Mouse (Mus musculus) thymus, postnatal 36 days (tissue): Measurements from ENCODE around the gene Olfr777.
"Not testable (repeated sequence)": the region's sequence is repeated elsewhere in the genome, so short reads cannot be mapped to it uniquely, and the experiment has no call there.

ENCODE experiments used
- DNase-seq, 2 experiments: peaks; one replicate each; pipeline ENCODE4 v3.0.0; 2022; ENCODE audit warnings: mixed read lengths in 2 of 2

Olfr777 gene

DNA sequence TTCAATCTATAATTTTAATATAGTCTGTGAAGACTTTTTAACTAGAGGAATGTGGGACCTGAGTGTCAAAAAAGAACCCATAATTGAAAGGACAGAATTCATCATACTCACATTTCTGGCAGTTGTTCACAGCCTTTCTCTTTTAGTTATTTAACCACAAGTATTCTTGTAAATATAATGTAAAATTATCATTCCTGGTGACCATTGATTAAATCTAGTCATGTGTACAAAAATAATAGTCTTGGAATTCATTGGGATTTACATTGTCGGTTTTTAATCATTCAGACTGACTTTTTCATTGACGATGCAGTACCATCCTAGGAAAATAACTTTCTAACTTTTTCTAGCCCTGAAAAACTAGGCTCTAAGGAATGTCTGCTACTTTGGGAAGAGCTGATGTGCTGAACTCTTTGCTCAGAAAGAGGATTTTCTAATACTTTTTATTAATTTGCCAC lies at the start of gene Olfr777:
Gene Olfr777 (minus strand): TSS at position 405 of the 455 bp plus-strand sequence.
- DNase-seq: no peak

- DNase-seq: no peak
These were observed 46.5 kb upstream of the Olfr777 start, which contains the start of gene Olfr780 for GRCm38 (mm10) chr10:129317817-129318216. Gene Olfr780, plus strand, starts transcription at chr10:129318117.

DNA sequence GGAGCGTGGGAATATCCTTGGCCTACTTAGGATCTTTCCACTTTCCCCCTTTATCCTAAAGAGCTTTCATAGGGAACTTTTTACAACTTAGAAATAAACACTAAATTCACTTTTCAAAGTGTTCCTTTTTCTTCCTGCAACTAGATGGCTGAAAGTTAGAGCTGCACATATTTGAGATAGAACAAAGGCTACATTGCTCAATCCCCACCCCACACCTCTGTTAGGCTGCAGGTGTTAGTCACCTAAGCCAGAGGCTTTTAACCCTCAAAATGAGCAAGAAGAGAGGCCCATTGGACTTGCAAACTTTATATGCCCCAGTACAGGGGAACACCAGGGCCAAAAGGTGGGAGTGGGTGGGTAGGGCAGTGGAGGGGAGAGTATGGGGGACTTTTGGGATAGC lies 42.2 kb upstream of the Olfr777 start:
- DNase-seq: not testable (repeated sequence)

DNA sequence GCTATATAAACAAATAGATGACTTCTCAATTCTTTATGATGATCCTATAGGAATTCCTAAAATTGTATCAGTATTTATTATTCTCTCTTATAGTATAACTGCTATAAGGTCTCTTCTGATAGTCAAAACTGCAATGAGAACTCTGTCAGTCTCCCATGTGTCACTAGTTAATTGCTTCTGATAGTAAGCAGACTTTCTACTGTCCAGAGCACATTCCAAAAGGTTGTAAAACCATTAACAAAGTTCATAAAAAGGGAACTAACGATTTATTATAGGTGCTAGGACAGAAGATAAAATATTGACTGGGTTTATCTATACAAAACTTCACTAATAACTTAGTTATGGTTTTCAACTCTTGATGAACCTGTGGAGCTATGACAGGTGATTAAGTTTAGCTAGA lies 41.7 kb upstream of the Olfr777 start:
- not testable (repeated sequence) for DNase-seq

DNA sequence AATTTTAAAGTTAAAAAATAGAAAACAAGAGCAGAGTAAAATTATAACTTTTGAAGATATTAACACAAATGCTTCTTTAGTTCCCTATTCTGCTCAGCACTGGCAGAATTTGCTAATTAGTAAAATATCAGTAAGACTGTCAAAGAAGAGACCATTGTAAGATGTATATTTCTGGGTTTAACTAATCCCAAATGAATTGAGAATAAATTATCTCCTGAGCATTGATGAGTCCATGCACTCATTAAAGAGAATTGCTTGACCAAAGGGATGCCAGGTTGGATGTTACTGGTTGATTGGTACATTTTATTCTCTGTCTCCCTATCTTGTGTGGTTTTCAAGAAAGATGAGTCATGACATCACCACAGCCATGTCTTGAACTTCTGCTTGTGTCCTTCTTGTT lies 12.5 kb downstream of the Olfr777 start, which contains the start of gene Olfr776:
Gene Olfr776 (plus strand): TSS at position 301 of the 400 bp plus-strand sequence.
- no peak for DNase-seq

GRCm38 (mm10) chr10:129248112-129248511 lies 23.2 kb downstream of the Olfr777 start, which contains the start of gene Olfr775:
Gene Olfr775, plus strand, starts transcription at chr10:129248412.
- no peak for DNase-seq

GRCm38 (mm10) chr10:129235904-129236303 lies 35.4 kb downstream of the Olfr777 start, which contains the start of gene Olfr774:
Gene Olfr774, plus strand, starts transcription at chr10:129236204.
- no peak for DNase-seq

DNA sequence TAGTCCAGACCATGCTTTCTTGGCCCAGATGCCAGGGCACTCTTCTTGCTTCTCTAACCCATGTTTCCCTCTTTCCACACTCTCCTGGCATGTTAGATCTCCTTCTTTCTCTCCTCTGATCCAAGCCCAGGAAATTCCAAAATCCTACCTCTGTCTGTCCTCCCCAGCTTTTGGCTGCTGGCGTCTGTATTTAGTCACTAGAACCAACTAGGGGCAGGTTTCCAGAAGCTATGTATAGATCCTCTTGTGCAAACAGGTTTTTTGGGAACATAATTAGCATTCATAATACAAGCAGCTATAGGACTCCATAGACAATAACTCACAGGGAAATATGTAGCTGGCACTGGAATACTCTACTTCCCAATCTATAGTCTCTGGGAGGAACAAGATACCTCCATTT lies 40.5 kb downstream of the Olfr777 start:
- no peak for DNase-seq
